Mouse (Mus musculus) retina, postnatal 1 day (tissue): Measurements from ENCODE around the gene Cgnl1.

Source experiments
- DNase-seq: peaks from one replicate; pipeline ENCODE4 v3.0.0-alpha.2; 2012

Gene Cgnl1

DNA sequence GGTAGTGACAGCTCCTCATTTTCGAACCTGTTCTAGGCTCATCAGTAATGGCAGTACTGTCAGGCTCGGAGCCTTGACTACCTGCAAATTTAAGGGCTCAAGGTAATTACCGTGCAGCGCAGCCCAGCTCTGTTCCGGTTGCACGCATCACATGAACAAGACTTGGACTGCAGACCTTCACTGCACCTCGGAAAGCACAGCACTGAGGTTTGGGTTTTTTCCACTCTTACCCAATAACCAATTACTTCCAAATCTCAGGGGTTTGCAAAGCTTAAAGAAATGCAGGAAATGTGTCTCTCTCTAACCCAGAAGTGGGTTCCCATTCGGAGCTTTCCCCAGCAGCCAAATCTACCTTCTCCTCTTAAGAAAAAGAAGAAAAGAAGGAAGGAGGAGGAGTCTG lies 5.1 kb downstream of the Cgnl1 start:
- DNase-seq = no peak

DNA sequence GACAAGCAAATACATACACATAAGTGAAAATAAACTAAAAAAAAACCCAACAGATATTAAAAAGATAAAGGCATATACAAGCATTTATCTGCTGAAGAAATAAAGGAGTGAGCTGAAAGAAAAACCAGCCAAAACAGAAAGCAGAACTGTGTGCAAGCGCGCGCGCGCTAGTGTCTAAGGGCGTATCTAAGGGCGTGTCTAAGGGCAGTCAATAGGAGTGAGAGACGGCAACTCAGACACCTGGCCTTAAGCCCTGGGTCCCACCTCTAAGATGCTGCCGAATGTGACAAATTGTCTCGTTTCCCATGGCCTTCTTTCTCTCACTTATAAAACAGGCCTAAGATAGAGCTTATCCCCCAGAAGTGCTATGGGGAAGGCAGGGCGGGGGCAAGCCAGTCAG lies 6.9 kb downstream of the Cgnl1 start:
- no peak for DNase-seq

DNA sequence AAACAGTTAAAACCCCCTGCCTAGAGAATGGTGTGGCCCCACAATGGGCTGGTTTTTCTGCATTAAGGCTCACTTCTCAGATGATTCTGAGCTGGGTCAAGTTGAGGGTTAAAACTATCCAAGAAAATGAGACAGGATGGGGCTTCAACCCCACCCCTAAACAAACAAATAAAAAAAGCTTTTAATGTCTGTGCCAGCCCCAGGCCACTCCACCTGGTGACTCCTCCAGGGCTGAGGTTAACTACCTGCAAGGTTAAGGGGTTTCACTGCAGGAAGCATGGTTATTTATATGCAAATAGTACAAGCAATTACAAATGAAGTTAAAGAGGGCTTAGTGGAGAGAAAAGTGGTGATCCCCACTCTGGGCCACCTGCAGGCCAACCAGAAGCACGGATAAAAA lies 8.1 kb downstream of the Cgnl1 start:
- DNase-seq = no peak

DNA sequence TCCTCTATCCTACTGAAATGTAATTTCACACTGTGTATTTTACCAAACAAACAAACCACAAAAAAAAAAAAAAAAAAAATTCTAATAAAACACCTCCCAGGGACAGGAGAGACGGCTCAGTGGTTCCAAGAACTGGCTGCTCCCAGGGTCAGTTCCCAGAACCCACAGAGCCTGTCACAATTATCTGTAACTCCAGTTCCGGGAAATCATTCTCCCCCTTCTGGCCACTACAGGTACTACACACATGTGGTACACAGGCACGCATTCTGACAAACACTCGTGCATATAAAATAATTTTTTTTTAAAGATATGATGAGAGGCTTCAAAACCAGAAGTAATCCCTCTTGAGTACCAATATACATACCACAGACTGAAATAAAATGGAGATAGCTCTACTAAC lies 9.7 kb downstream of the Cgnl1 start:
- DNase-seq = no peak

DNA sequence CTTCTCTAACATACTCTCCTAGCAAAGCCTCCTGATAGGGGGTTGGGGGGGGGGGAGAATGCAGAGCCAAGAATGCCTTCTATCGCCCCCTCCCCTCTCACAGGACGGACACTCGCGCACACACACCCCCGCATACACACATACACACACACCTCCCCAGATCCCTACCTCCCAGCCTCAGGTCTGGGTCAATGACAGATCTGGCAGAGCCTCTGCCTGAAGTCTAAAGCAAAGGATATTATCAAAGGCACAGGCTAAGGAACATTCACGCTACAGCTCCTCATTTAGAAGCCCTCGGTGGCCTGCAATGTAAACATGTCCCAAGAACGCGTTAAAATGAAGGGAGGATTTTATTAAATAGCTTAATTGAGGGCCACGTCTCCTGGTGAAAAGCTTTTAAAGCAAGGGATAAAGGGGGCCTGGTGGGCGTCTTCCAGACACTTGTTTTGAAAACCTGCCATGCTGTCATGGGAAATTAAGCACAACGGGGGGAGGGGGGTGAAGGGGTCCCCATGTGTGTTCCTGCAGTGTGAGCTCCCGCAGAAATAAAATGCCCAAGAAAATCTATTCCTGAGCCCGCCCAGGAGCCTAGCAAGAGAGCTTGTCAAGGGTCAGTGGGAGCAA lies 10.8 kb downstream of the Cgnl1 start:
- peak; percentile 16 for DNase-seq

DNA sequence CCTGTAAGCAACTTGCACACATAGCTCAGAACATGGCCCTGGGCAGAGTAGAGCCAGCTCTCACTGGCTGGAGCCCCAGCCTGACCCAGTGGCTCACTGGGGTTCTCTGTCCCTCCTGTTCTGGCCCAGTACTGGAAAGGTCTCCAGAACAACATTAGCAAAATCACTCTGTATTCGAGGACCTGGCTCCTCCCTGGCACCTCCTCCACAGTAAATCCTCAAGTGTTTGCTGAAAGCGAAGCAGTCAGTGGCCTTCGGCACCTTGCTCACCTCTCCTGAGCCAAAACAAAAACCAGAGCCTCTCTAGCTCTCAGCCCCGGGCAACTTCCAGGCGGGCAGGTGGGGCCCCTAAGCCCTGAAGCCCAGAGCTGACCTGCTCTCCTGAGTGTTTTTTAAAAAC lies 11.5 kb downstream of the Cgnl1 start:
- no peak for DNase-seq

DNA sequence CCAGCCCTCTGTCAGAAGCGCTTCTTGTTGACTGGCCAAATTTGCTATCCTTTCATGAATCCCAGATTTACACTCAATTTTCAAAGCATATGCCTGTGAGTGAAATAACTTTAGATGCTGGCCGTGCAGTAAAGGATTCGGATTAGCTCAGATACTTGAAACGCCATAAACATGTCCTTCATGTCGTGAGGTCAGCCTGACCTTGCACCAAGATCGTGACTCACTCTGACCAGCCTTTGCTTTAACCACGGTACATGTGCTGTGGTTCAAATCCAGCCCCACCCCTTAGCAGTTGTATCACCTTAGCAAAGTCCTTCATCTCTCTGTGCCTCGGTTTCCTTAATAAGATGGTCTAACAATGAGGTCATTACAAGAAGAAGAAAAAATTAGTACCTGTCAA lies 14.0 kb downstream of the Cgnl1 start:
- no peak for DNase-seq

DNA sequence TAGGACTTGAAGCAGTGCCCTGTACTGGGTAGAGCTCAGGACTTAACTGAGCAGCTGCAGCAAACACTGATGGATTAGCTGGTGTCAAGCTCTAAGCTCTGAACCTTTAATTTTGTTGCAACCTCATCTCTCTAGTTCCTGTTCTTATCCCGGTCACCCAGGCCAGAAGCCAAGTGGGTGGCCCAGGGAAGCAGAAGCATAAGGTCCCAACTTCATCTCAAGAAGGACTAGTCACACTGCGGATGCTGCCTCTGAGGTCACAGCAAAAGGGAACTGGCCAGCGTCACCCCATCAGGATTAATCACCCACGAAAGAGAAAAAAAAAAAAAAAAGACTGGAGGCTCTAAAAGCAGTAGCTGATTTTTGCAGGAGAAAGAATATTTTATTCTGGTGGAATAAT lies 14.5 kb downstream of the Cgnl1 start:
- DNase-seq = no peak

DNA sequence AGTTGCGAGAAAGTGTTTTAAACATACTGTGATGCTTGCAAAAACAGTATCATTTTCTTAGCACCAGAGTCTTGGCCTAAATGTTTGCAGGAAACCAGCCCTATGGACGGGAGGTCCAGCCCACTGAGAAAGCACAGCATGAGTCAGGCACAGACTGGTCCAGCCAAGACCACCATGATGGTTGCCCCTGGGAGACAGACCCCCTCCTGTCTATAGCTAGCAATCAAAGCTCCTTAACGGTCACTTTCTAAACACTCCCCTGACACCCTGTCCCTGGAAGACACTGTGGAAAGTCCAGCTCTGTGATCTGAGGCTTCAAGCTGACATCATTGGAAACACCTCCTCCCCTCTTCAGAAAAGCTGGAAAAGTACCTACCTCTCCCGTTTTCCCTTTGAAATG lies 17.4 kb downstream of the Cgnl1 start:
- no peak for DNase-seq

DNA sequence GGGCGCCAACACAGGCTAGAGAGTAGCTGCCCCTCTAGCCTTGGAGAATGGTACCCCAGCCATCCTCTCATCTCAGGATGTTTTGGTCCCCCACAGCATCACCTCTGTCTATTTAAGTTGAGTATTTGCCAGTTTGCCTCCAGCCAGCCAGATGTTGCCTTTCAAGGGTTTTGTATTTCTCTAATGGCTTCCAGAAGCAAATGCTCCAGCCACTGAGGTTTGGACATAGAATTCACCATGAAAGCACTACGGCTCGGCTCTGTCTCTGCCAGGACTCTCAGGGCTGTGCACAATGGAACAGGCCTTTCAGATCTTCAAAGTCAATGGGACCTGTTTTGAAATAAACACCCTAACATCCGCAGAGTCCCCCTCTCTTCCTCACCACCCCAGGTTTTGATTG lies 17.9 kb downstream of the Cgnl1 start:
- DNase-seq = no peak

DNA sequence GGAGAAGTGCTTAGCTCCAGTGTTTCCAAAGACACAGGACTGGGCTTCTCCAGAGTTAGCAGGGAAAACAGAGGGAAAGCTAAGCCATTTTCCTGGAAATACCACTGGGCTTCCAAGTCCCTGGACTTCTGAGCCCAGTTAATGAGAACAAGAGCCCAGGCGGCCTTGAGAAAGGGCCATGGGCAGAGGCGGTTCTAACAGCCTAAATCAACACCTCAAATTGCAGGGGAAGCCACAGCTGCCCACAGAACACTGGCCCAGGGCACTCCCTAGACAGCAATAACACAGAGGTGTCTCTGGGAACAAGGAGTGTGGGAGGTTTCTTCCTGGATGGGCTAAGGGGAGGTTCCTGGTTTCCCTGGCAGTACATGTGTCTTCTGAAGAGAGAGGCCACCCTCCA lies 18.3 kb downstream of the Cgnl1 start:
- no peak for DNase-seq

DNA sequence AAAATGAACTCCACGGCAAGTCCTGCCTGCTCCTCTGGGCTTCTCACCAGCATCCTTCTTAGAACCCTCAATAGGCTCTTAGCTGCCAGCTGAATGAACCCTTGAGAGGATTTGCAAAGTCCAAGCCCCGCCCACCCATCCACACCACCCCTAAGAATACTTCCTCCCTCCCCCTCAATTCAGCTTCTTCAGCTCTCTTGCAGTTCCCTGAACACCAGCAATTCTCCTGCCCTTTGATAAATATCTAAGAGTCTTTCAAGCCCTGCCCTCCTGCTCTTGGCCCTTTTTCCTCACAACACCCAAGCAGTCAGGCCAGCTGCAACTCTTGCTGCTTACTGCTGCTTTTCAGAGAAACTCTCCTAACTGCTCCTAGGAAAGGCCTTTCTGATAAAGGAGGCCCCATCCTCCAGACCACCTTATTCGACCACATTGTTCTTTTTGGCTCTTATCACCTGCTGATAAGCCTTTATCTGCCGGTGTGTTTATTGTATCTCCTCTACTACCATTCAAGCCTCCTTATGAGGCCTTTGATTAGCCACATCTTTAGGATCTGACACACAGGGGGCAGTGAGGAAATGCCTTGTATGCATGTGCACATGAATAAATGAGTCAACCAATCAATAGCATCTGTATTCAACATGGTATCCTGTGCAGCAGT lies 21.3 kb downstream of the Cgnl1 start:
- peak; percentile 35 for DNase-seq

DNA sequence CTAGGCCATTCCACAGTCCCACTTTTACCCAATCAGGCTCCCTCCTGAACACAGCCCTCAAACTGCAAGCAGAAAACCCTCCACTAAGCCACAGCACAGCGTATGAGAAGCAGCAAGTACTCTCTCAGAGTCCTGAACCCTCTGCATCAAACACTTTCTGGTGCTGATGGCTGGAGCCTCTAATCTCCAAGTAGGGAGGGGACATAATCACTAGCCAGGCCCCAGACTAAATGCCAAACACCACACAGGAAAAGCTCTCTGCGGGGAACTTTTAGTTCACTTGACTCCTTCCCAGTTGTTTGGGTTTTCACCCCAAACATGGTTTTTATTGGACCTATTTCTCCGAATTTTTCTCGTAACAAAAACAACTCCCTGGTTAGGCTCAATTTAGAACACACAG lies 25.0 kb downstream of the Cgnl1 start:
- DNase-seq = no peak

DNA sequence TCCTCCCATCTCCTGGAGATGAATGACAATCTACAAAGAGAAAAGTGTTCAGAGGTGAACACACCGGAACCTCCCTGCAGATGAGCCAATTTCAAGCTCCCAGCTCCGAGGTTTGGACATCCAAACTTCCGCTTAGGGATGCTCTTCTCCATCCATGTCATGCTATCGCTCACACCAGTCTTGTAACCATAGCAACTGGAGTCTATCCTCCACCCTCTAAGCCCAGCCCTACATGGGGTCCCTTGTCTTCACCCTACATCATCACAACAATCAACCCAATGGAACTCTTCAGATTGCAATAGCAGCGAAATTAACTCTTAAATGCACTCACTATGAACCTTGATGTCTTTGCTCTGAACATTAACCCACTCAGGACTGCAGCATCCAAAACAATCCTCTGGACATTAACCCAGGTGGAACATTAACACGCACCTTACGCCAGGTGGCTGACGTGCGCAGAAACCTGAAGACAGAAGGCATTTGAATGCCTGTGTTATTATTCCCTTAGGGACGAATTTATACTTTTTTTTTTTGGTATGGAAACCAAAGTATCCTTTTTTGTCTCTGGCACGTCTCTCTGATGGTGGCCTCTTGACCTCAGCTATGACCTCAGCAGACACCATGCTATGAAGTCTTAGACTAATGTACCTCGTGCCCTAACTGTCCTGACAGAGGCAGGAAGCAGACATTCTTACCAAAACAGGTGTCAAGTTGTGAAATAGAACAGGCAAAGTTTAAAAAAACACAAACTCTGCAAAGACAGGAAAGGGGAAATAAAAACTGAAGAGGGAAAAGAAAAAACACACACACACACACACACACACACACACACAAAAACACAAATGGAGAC lies 33.1 kb downstream of the Cgnl1 start:
- no peak for DNase-seq

DNA sequence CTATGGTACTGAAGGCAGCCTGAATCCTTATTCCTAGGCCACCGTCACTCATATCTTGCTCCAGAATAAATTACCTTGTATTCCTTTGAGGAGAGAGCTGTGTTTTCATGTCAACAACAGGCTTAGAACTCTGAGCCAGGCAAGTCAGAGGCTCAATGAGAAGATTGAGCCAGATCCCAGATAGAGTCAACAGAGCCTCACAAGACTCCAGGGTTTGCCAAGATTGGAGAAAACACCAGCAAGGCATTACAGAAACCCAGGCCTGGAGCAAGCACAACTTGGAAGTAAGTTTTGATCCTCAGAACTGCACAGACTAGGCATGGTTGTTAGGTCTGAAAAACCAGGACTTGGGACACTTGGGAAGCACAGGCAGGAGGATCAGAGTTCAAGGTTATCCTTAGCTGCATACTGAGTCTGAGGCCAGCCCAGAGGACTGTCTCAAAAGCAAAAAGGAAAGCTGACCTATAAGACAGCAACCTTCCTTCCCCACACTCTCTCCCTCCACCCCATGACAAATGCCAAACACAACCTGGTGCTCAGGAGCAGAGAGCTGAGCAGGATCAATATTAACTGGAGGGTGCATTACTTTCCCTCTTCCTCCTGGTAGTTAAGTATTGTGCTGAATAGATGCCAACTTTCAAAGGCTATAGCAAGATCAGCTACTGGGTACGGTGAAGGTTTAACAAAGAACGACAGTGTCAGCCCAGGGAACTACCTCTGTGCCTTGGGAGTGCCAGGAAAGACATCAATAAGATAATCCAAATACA lies 34.0 kb downstream of the Cgnl1 start:
- DNase-seq = no peak

DNA sequence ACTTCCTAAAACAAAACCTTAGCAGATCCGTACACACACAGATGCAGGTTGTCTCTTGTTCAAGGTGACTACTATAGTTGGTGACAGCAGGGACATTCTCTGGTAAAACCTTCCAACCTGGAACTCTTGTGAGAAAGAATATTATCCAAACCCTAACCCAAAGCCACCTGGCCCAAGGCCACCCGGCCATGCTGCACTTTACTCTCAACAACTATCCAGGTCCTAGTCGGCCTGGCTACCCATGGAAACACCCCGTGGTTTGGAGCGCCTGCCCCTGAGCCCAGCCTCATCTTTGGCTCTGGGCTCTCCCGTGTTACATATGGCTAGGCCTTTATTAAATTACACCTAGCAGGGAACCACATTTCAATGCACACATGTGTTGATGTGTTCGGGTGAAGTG lies 35.5 kb downstream of the Cgnl1 start:
- DNase-seq = no peak

DNA sequence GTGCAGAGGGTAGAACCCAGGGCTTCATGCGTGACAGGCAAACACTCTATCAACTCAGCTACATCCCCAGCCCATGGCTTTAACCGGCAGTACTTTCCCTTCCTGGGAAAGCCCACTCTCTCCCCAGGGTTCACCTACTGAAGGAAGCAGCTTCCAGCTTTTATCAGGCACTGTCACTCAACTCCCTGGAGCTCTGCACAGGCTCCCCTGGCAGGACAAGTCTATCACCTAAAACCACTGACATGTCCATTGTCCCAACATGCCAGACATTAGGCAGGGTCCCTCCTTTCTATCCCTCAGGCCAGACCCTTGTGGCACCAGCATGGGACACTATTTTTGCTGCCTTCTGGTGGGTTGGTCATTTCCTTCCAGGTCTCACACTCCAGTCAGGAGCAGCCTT lies 37.8 kb downstream of the Cgnl1 start:
- DNase-seq = no peak

DNA sequence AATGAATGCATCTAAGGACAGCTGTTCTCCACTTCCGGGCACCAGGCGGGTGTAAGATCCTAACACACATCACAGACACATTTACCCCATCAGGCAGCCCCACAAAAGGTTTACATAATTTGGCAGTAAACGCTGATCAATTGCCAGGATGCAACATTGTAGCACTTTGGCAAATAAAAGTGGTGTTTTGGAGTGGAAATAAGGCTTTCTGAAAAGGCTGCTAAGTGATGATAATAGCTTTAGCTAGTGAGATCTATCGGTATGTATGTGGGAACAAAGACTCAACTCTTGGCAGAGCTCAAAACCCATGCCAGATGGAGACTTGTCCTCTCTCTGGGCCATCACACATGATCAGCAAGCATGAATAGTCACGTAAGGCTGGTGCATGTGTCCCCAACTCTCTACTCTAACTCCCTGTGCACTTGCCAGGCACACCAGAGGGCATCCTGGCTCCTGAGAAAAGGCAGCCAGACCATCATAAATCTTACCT lies 42.5 kb downstream of the Cgnl1 start:
- DNase-seq = no peak

DNA sequence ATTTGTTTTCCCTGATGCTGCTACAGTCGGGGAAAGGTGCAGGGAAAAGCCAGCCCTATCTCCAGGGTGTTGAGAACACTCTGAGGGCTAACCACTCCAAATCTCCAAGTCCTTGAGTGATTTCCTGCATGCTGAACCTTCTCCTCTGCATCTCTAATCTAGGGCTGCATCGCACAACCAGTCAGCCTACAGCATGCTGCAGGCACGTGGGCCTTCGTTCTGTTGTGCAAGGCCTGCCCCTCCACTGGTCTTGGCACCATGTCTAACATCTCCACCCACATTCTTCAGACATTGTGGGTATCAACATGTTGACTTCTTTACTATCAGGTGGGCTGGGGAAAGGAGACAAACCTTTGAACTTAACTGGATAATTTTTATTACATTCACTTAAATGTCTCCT lies 44.2 kb downstream of the Cgnl1 start:
- DNase-seq = no peak

DNA sequence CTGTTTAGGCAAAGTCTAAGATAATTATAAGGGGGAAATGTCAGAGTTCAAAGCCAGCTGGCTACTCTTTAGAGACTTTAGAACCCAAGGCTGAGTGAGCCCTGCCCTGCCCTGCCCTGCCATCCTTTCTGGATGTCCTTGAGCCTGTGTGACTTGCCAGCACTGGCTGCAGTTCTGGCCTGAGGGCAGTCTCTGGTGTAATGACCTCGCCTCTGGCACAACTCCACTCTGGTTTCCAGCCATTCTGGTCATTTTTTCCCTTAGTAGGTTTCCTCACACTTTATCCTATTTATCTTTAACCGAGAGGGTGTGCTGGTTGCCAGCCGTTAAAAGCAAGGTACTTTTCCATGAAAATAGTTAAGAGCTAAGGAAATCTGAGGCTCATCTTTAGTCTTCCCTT lies 45.3 kb downstream of the Cgnl1 start:
- no peak for DNase-seq

DNA sequence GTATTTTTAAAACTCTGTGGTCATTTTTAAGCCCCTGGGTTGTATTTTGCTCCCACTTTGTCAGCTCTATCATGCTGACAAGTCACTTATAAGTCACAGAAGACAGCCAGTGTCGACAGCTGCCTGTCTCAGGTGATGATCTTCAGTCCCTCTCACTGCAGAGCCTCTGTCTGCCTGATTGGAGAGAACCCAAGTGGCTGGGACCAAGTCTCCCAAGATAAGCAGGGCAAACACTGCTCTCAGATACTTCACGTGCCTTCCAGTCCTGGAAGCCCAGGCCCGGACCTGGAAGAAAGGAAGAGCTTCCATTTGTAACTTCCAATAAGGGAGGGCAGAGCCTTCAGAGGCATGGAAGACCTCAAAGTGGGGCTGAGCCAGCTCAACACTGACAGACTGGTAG lies 49.0 kb downstream of the Cgnl1 start:
- no peak for DNase-seq

DNA sequence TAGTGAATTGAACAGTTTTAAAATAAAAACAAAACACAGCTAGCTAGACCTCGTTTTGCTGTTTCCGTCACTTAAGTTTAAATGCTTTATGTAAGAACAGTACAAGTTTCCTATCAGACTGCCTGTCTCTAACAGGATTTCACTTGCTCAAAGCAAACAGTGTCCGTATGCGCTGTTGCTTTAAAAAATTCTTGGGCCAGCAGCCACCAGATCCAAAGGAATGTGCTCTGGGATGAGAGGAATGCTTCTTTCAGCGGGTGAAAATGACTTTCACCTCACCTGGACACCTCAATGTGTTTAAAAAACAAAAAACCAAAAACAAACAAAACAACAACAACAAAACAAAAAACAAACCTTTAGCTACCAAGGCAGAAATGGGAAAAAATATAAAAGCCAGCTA lies 54.4 kb downstream of the Cgnl1 start:
- no peak for DNase-seq

DNA sequence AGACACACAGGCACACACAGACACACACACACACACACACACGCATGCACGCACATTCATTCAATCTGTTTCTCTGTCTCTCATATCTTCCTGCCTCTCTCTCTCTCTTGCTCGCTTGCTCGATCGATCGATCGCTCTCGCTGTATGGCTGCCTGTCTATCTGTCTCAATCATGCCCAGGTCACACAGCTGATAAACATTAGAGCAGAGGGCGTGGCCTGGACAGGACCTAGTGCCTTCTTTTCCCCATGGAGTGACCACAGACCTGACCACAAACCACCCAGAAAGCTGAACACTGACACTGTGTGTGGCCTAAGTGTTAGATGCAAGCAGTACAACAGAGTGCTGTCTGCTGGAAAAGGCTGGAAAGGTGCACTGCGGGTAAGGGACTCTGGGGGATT lies 60.6 kb downstream of the Cgnl1 start:
- DNase-seq = no peak
